Mouse (Mus musculus): ENCODE results near the gene Ankrd26.
"Not testable (repeated sequence)": the region's sequence is repeated elsewhere in the genome, so short reads cannot be mapped to it uniquely, and the experiment has no call there.

Ankrd26 gene

GRCm38 (mm10) chr6:118561745-118562609 is at the start of gene Ankrd26:
TSS of gene Ankrd26 (minus strand) at chr6:118562226.
- in situ Hi-C loops (cut with MboI, MseI) = no loop called here

- in situ Hi-C loops (cut with MboI, MseI) = no loop called here
Observed at GRCm38 (mm10) chr6:118608906-118609305, 46.9 kb upstream of the Ankrd26 start.

GRCm38 (mm10) chr6:118605974-118606373 is 43.9 kb upstream of the Ankrd26 start:
- in situ Hi-C loops (cut with MboI, MseI) = no loop called here

- in situ Hi-C loops (cut with MboI, MseI) = no loop called here
Observed at GRCm38 (mm10) chr6:118603825-118604224, 41.8 kb upstream of the Ankrd26 start.

- in situ Hi-C loops (cut with MboI, MseI) = loop anchor here (10.0 kb wide), 1 partner anchor 449 kb away; no protein-coding TSS in a partner anchor
Observed at GRCm38 (mm10) chr6:118595681-118596055, 33.6 kb upstream of the Ankrd26 start.

- in situ Hi-C loops (cut with MboI, MseI) = loop anchor here (10.0 kb wide), 1 partner anchor 450 kb away; no protein-coding TSS in a partner anchor
Observed at GRCm38 (mm10) chr6:118594833-118595680, 33.0 kb upstream of the Ankrd26 start.

GRCm38 (mm10) chr6:118594070-118594469 is 32.0 kb upstream of the Ankrd26 start:
- in situ Hi-C loops (cut with MboI, MseI) = loop anchor here (10.0 kb wide), 1 partner anchor 451 kb away; no protein-coding TSS in a partner anchor

- in situ Hi-C loops (cut with MboI, MseI) = loop anchor here (10.0 kb wide), 1 partner anchor 451 kb away; no protein-coding TSS in a partner anchor
Observed at GRCm38 (mm10) chr6:118593377-118594061, 31.5 kb upstream of the Ankrd26 start.

GRCm38 (mm10) chr6:118592662-118593376 is 30.8 kb upstream of the Ankrd26 start:
- in situ Hi-C loops (cut with MboI, MseI) = loop anchor here (10.0 kb wide), 1 partner anchor 452 kb away; no protein-coding TSS in a partner anchor

- in situ Hi-C loops (cut with MboI, MseI) = not testable (repeated sequence)
Observed at GRCm38 (mm10) chr6:118578741-118579140, 16.7 kb upstream of the Ankrd26 start.

- in situ Hi-C loops (cut with MboI, MseI) = no loop called here
Observed at GRCm38 (mm10) chr6:118574351-118574750, 12.3 kb upstream of the Ankrd26 start.

- in situ Hi-C loops (cut with MboI, MseI) = no loop called here
Observed at GRCm38 (mm10) chr6:118567816-118568215, 5.8 kb upstream of the Ankrd26 start.

GRCm38 (mm10) chr6:118561225-118561624 is 801 bp downstream of the Ankrd26 start:
- in situ Hi-C loops (cut with MboI, MseI) = no loop called here

- in situ Hi-C loops (cut with MboI, MseI) = no loop called here
Observed at GRCm38 (mm10) chr6:118538627-118539026, 23.4 kb downstream of the Ankrd26 start.

- in situ Hi-C loops (cut with MboI, MseI) = not testable (repeated sequence)
Observed at GRCm38 (mm10) chr6:118537201-118537600, 24.8 kb downstream of the Ankrd26 start.

GRCm38 (mm10) chr6:118535321-118535720 is 26.7 kb downstream of the Ankrd26 start:
- in situ Hi-C loops (cut with MboI, MseI) = no loop called here

GRCm38 (mm10) chr6:118533381-118533780 is 28.6 kb downstream of the Ankrd26 start:
- in situ Hi-C loops (cut with MboI, MseI) = no loop called here

GRCm38 (mm10) chr6:118520668-118521067 is 41.4 kb downstream of the Ankrd26 start:
- in situ Hi-C loops (cut with MboI, MseI) = no loop called here

- in situ Hi-C loops (cut with MboI, MseI) = no loop called here
Observed at GRCm38 (mm10) chr6:118513335-118514012, 48.6 kb downstream of the Ankrd26 start.

GRCm38 (mm10) chr6:118499010-118499409 is 63.0 kb downstream of the Ankrd26 start:
- in situ Hi-C loops (cut with MboI, MseI) = loop anchor here (5.0 kb wide), 1 partner anchor 102 kb away; no protein-coding TSS in a partner anchor

Data from regulatory T cell (primary cell).